Mouse (Mus musculus) liver, embryonic 11.5 days (tissue): ENCODE results near the gene Arpc1a. TPM values are rescaled to one million over a fixed set of nuclear protein-coding genes. Genes with fewer than 3 reads are reported as not detected.

Source experiments
- ATAC-seq: fragments of 200-750 bp; cut with Nextera tagmentation; replicated peaks from 2 replicates; pipeline ENCODE4 v1.8.0; 2017; ENCODE audit warnings: moderate number of reproducible peaks, mild to moderate bottlenecking, moderate TSS enrichment, moderate library complexity; ENCODE audit not compliant: low FRiP score
- DNase-seq: peaks from one replicate; pipeline ENCODE4 v3.0.0-alpha.2; 2017; ENCODE audit warnings: low spot score
- H3K27ac ChIP-seq: fragments of 300-500 bp; sonication (generic); 2 replicates; pipeline ENCODE4 v1.5.1; 2014; ENCODE audit warnings: mild to moderate bottlenecking, low read depth, low read length, control low read depth
- H3K27me3 ChIP-seq: fragments of 300-500 bp; sonication (generic); replicated peaks from 2 replicates; pipeline ENCODE4 v1.6.1; 2014; ENCODE audit warnings: low read length, mixed read lengths; ENCODE audit not compliant: control insufficient read depth, insufficient read depth
- H3K36me3 ChIP-seq: fragments of 300-500 bp; sonication (generic); 2 replicates; pipeline ENCODE4 v1.6.1; 2014; ENCODE audit warnings: mild to moderate bottlenecking, low read length, moderate library complexity, mixed read lengths; ENCODE audit not compliant: control insufficient read depth, insufficient read depth
- H3K4me1 ChIP-seq: fragments of 300-500 bp; sonication (generic); replicated peaks from 2 replicates; pipeline ENCODE4 v1.6.1; 2014; ENCODE audit warnings: low read length, mixed read lengths; ENCODE audit not compliant: control insufficient read depth, insufficient read depth
- H3K4me2 ChIP-seq: fragments of 300-500 bp; sonication (generic); 2 replicates; pipeline ENCODE4 v1.6.1; 2014; ENCODE audit warnings: mild to moderate bottlenecking, control low read depth, moderate library complexity
- H3K4me3 ChIP-seq: fragments of 300-500 bp; sonication (generic); 2 replicates; pipeline ENCODE4 v1.5.1; 2014; ENCODE audit warnings: low read depth, low read length, control low read depth
- H3K9ac ChIP-seq: fragments of 300-500 bp; sonication (generic); 2 replicates; pipeline ENCODE4 v1.6.1; 2014; ENCODE audit warnings: low read depth, low read length, control low read depth
- H3K9me3 ChIP-seq: fragments of 300-500 bp; sonication (generic); 2 replicates; pipeline ENCODE4 v1.6.1; 2016; ENCODE audit warnings: low read length, inconsistent platforms, mixed read lengths; ENCODE audit not compliant: control insufficient read depth
- WGBS: fragments of 180-500 bp; shearing (Covaris S2); extraction: QIAGEN DNeasy Blood & Tissue Kit; methylation state at CpG from one replicate; pipeline ENCODE4 v1.1.7; 2014; 5-methylcytosine and 5-hydroxymethylcytosine counted together
- polyA plus RNA-seq: library from polyadenylated mRNA; unstranded; fragments of >200 nt; fragmentation: Nextera tagmentation; extraction: Ambion mirVana; gene quantifications from 2 replicates; pipeline ENCODE4 v1.2.1, GENCODE M21; 2014

The Arpc1a gene
- polyA plus RNA-seq, 1 experiment from 2014 or later, result 114 TPM

DNA sequence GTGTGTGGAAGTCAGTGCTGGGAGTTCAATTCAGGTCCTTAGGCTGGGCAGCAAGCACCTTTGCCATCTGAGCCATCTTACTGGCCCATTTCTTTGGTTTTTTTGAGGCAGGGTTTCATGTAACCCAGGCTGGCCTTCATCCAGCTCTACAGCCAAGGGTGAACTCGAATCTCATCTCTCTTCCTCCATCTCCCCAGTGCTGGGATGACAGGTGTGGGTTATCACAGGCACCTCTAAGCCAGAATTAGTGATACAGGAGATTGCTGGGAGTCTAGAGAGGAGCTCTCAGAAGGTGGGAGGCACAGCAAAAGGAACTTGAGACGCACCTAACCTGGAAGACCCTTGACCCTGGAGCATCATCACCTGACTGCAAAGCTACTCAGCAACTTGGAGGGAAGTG lies 29.8 kb downstream of the Arpc1a start:
- 46% methylated on average over 2 of the region's 2 CpGs for WGBS
- no peaks in the 10 kb centered on the region for H3K9me3 ChIP-seq
- H3K4me2 ChIP-seq, result peak overlapping the region; percentile 95
- ATAC-seq, result no peak
- peaks cover 14% of the 10 kb centered on the region for H3K4me1 ChIP-seq
- no peak overlapping the region; the same call in 1 of the 2 replicates for H3K9ac ChIP-seq
- H3K36me3 ChIP-seq, result peaks cover 9% of the 10 kb centered on the region
- no peak overlapping the region for H3K27ac ChIP-seq
- no peak for DNase-seq
- H3K27me3 ChIP-seq, result no peaks in the 10 kb centered on the region
- peak overlapping the region; percentile 81 for H3K4me3 ChIP-seq

DNA sequence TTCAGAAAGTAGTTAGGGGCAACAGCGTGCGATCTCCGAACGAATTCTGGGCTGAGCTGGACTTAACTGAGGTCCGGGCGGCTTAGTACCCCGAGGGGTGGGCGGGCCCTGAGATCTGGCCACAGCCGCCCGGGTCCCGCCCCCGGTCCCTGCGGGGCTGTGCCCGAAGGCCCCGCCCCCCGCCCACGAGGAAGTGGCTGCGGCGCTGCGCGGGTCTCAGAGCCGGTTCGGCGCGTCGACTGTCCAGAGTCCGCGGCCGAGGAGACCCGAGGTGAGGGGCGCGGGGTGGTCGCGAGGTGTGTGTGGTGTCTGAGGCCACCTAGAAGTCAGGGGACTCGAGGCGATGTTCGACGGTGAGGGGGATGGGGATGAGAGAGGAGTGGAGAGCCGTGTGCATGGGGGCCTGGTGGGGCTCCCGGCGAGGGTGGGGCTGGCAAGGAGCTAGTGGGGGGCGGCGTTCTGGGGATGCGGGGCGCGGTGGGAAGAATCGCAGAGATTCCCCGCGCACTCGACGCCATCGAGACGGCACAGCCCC lies 30.5 kb downstream of the Arpc1a start, which contains the start of gene Arpc1b:
Arpc1b (plus strand) TSS at position 145 of the 535 bp plus-strand sequence.
- Histone ChIP-seq H3K9me3 (no peaks in the 10 kb centered on the region), H3K4me1 (peaks cover 14% of the 10 kb centered on the region), H3K36me3 (peaks cover 12% of the 10 kb centered on the region), H3K27ac (peak within 1 kb of the TSS; percentile 45; the same call in 1 of the 2 replicates), H3K4me2 (peak within 1 kb of the TSS; percentile 95), H3K9ac (peak within 1 kb of the TSS; percentile 78), H3K27me3 (no peaks in the 10 kb centered on the region), H3K4me3 (peak within 1 kb of the TSS; percentile 81)
- DNase-seq (peak; percentile 74), ATAC-seq (peak; percentile 77)
- under 1% methylated on average over 52 of the region's 53 CpGs for WGBS

DNA sequence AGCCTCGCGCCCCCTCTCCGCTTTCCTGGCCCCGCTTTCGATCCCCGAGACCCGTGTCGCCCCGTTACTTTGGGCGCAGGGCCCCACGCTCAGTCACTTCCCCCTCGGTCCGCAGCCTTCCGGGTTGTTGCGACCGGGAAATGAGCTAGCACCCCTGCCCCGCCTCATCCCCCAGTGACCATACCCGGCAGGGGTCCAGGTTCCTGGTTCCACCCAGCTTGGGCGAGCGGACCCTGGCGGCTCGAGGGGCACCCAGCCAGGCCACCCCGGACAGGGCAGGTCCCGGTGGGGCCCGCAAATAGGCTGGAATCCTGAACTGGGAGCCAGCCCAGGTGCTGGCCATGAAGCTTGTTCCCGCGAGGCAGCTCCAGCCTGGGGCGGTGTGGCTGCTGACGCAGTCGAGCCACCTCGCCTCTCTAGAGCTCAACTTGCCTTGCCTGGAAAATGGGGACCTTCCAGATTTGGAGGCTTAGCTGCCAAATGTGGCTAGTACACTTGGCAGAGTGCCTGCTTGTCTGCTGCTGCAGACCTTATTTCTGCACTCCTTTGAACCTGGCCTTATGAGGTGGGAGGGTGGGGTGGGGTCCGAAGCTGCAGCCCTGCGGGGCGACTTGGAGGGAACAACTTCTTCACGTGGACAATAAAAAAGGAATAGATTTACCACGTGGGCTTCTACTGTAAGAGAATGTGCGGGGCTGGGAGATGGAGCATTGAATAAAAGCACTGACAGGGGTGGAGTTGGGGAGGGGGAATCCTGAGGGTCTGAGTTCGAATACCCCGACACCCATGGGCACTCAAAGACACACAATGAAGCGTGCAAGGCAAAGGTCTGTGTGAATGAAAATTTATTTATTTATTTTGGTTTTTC lies 31.2 kb downstream of the Arpc1a start:
- peak overlapping the region; percentile 81 for H3K4me3 ChIP-seq
- peak overlapping the region; percentile 78 for H3K9ac ChIP-seq
- WGBS, result 11% methylated on average over 40 of the region's 40 CpGs
- peak; percentile 74 for DNase-seq
- peaks cover 14% of the 10 kb centered on the region for H3K4me1 ChIP-seq
- peak; percentile 27 for ATAC-seq
- H3K27ac ChIP-seq, result peak overlapping the region; percentile 45; the same call in 1 of the 2 replicates
- peak overlapping the region; percentile 95 for H3K4me2 ChIP-seq
- no peaks in the 10 kb centered on the region for H3K27me3 ChIP-seq
- H3K9me3 ChIP-seq, result no peaks in the 10 kb centered on the region
- H3K36me3 ChIP-seq, result peaks cover 9% of the 10 kb centered on the region

DNA sequence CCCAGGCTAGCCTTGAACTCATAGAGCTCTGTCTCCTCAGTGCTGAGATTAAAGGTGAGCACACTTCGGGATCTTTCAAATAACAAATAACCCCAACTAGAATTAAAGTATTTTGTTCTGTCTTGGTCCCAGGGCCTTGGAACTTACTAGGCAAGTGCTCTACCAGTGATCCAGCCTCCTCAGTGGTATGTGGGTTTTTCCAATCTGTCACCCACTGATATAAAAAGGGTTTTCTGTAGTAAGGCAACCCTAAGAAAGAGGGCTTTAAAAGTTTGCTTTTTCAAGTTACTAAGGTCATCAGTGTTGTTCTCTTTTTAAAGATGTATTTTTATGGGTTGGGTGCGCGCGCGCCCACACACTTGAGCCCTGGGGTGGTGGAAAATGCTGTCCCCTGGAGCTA lies 32.1 kb downstream of the Arpc1a start:
- Histone ChIP-seq H3K4me1 (peaks cover 14% of the 10 kb centered on the region), H3K9me3 (no peaks in the 10 kb centered on the region), H3K27me3 (no peaks in the 10 kb centered on the region), H3K4me2 (peak overlapping the region; percentile 95), H3K36me3 (peaks cover 5% of the 10 kb centered on the region; the same call in 1 of the 2 replicates), H3K9ac (no peak overlapping the region), H3K4me3 (peak overlapping the region; percentile 27), H3K27ac (peak overlapping the region; percentile 68)
- no peak for ATAC-seq
- WGBS, result 85% methylated on average over 5 of the region's 5 CpGs
- no peak for DNase-seq

DNA sequence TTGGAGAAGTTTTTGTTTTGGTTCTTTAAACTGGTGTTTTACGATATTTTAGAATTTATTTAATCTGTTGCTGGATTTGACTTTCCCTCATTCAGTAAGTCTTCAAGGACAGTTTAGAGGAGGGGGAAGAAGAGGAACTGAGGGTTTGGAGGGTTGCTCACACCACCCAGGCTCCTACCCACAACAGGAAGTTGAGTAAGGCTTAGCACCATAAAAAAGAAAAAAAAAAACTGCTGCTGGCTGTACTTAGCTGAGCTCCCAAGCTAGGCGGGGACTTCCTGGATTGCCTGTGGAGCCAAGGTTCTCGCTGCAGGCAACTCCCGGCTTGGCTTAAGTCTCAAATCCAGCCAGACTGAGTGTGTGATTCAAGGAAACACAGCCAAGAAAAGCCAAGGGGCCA lies 32.7 kb downstream of the Arpc1a start:
- Histone ChIP-seq H3K4me1 (peaks cover 16% of the 10 kb centered on the region), H3K4me3 (peak overlapping the region; percentile 12; the same call in 1 of the 2 replicates), H3K36me3 (peaks cover 5% of the 10 kb centered on the region; the same call in 1 of the 2 replicates), H3K4me2 (peak overlapping the region; percentile 95), H3K9ac (peak overlapping the region; percentile 14; the same call in 1 of the 2 replicates), H3K27me3 (no peaks in the 10 kb centered on the region), H3K9me3 (no peaks in the 10 kb centered on the region), H3K27ac (peak overlapping the region; percentile 68)
- DNase-seq (no peak), ATAC-seq (no peak)
- whole genome bisulfite sequencing, result 28% methylated on average over 4 of the region's 4 CpGs

DNA sequence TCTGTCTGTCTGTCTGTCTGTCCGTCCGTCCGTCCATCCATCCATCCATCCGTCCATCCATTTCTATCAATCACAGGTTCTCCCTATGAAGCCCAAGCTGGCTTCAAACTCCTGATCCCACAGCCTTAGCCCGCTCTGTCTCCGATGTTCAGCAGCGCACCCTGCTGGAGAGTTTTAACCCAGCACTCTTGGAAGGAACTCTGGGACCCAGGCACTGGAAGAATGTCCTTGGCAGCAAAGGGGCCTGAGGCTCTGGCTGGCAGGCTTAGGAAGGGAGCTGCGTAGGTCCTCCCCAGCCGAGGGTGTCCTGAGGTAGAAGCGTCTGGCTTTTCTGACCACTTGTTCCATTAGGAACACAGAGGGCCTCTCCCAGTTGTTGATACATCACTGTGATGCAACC lies 33.3 kb downstream of the Arpc1a start:
- H3K4me1 ChIP-seq, result peaks cover 16% of the 10 kb centered on the region
- DNase-seq (no peak), ATAC-seq (0 out of 2 replicates have a peak, but pooled peaks have one; percentile 24)
- WGBS, result 43% methylated on average over 10 of the region's 10 CpGs
- peak overlapping the region; percentile 12; the same call in 1 of the 2 replicates for H3K4me3 ChIP-seq
- H3K27ac ChIP-seq, result peak overlapping the region; percentile 68; the same call in 1 of the 2 replicates
- no peaks in the 10 kb centered on the region for H3K9me3 ChIP-seq
- peak overlapping the region; percentile 95 for H3K4me2 ChIP-seq
- peaks cover 5% of the 10 kb centered on the region; the same call in 1 of the 2 replicates for H3K36me3 ChIP-seq
- no peaks in the 10 kb centered on the region for H3K27me3 ChIP-seq
- H3K9ac ChIP-seq, result no peak overlapping the region

DNA sequence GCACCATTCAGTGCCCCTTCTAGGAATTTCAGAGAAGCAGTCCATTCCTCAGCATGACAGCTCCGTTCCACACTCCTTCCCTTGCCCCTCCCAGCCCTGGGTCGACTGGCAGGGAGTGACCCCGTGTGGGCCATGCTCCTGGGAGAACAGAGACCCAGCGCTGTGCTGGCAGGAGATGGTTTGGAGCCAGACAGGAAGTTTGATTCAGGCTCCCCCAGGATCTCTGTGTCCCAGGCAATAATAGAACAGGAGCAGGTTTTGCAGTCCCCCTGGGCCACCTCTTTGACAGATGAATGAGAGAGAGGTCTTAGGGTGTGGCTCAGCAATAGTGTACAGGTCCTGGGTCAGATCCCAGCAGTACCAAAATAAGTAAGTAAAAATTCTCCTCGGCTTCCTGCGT lies 34.4 kb downstream of the Arpc1a start:
- 70% methylated on average over 6 of the region's 6 CpGs for WGBS
- H3K4me2 ChIP-seq, result no peak overlapping the region
- peaks cover 8% of the 10 kb centered on the region; the same call in 1 of the 2 replicates for H3K36me3 ChIP-seq
- H3K9ac ChIP-seq, result no peak overlapping the region
- no peak overlapping the region for H3K4me3 ChIP-seq
- DNase-seq (no peak), ATAC-seq (no peak)
- H3K9me3 ChIP-seq, result no peaks in the 10 kb centered on the region
- no peaks in the 10 kb centered on the region for H3K27me3 ChIP-seq
- H3K27ac ChIP-seq, result no peak overlapping the region
- H3K4me1 ChIP-seq, result peaks cover 16% of the 10 kb centered on the region

DNA sequence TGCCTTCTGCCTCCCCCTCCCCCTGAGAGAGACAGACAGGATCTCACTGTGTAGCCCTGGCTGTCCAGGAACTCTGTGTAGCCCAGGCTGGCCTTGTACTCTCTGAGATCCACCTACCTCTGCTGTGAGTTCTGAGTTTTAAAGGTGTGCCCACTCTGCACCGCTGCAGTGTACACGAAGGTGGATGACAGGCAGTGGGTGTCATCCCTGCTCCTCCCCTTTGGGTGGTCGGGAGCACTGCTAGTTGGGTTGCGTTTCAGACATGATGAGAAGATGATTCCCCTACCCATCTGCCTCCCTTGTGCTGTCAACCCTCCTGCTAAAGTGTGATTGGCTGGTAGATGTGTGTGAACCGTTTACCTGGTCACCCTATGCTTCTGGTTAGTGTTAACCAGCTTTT lies 34.8 kb downstream of the Arpc1a start:
- ATAC-seq, result no peak

More for the DNA sequence above, 34.8 kb downstream of the Arpc1a start:
- no peaks in the 10 kb centered on the region for H3K27me3 ChIP-seq
- H3K4me2 ChIP-seq, result no peak overlapping the region
- no peak overlapping the region for H3K27ac ChIP-seq
- peaks cover 15% of the 10 kb centered on the region for H3K4me1 ChIP-seq
- no peak overlapping the region for H3K9ac ChIP-seq
- H3K36me3 ChIP-seq, result peaks cover 8% of the 10 kb centered on the region; the same call in 1 of the 2 replicates
- WGBS, result 86% methylated on average over 5 of the region's 5 CpGs
- H3K4me3 ChIP-seq, result no peak overlapping the region
- no peaks in the 10 kb centered on the region for H3K9me3 ChIP-seq
- DNase-seq, result no peak
